Mouse (Mus musculus): Measurements from ENCODE around the gene Rbbp7. TPM values are rescaled to one million over a fixed set of nuclear protein-coding genes. Genes with fewer than 3 reads are reported as not detected.
A peak's percentile ranks its signal among the peaks of the same experiment; 100 is the strongest.

Gene Rbbp7
- total RNA-seq, 1 experiment, result 276 TPM

DNA sequence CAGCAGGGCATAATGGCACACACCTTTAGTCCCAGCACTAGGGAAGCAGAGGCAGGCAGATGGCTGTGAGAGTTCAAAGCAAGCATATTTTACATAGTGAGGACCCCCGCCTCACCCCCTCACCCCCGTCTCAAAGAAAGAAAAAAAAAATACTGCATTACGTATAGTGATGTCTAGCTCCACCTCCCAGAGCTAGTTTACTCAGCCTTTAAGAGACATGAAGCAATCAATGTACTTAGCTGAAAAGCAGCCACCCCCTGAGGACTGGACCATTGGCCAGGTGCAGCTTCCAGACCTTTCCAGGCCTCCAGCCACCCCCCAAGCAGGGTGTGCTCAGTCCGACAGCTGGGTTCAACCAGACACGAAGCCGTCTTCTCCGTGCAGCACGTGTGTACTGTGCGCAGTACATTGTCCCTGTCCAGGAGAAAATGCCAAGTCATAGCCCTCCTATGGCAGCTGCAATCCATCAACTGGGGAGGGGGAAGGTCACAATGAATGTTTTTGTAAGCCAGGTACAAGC lies 24.0 kb upstream of the Rbbp7 start:
- Histone ChIP-seq H3K9me3 (ENCODE audit: control insufficient read depth, insufficient read depth, low read depth, low read length) (no peaks in the 10 kb centered on the region), H3K4me1 (ENCODE audit: control insufficient read depth in 2 of 2, insufficient read depth in 2 of 2, low read length in 2 of 2, poor library complexity in 1 of 2) (peaks cover 1 to 5% of the 10 kb centered on the region in 2 experiments; a peak in 2 of 4 replicates), H3K36me3 (ENCODE audit: control insufficient read depth, insufficient read depth, low read length, poor library complexity, severe bottlenecking) (no peaks in the 10 kb centered on the region), H3K27ac (ENCODE audit: insufficient read depth, low read depth, low read length, poor library complexity, severe bottlenecking) (no peak overlapping the region), H3K9ac (ENCODE audit: insufficient read depth, low read depth, low read length, poor library complexity, severe bottlenecking) (no peak overlapping the region), H3K4me3 (ENCODE audit: insufficient read depth in 1 of 2, low read depth in 1 of 2, low read length in 2 of 2, poor library complexity in 1 of 2, severe bottlenecking in 1 of 2) (peak overlapping the region in 1 of 2 experiments; percentile 77; a peak in 2 of 4 replicates)
- no peak for DNase-seq (ENCODE audit: low read depth, low spot score)
- TF ChIP-seq HCFC1 (IDR thresholded peaks at IDR 0.05; ENCODE audit: borderline replicate concordance, insufficient read depth, low read length) (no peak), MAFK (IDR thresholded peaks at IDR 0.05; ENCODE audit: insufficient read depth, low read depth, low read length) (peak; percentile 78; the same call in 1 of the 2 replicates)
- in situ Hi-C loops (cut with MboI; ENCODE audit: low sequenced_read_pairs in 2 of 2, unreplicated experiment in 2 of 2), result no loop called here

DNA sequence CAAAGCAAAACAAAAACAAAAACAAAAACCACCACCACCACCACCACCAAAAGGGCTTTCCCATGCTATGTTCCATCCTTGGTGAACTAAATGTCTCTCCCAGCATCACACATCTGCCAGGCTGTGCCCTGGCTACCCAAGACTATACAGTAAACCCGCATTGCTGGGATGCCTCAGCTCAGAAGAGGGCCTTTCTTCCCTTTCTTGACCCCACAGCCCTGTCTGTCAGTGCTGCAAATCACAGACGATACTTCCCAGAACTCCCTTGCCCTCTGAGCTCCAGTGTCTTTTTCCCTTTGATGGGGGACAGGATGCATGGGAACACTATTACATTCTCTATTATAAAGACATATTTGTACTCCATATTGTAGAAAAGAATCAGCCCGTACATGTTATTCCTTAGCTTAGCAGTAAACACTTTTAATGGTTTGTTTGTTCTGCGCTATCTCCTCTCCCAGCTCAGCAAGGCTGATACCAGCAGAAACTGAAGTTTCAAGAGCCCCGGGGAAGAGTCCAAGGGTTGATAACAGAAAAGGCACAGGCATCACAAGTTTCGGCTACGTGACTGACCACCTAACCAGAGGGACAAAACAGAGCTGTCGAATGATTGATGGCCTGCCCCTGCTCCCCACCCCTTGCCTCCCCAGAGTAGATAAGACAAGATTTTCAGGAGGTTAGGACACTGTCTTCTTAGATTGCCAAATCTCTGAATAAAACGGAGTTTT lies 11.3 kb upstream of the Rbbp7 start:
- in situ Hi-C loops (cut with MboI; ENCODE audit: low sequenced_read_pairs in 2 of 2, unreplicated experiment in 2 of 2), result no loop called here
- H3K4me1 ChIP-seq (ENCODE audit: control insufficient read depth in 2 of 2, insufficient read depth in 2 of 2, low read length in 2 of 2, poor library complexity in 1 of 2), result no peaks in the 10 kb centered on the region
- H3K9me3 ChIP-seq (ENCODE audit: control insufficient read depth, insufficient read depth, low read depth, low read length), result no peaks in the 10 kb centered on the region
- no peak overlapping the region for H3K9ac ChIP-seq (ENCODE audit: insufficient read depth, low read depth, low read length, poor library complexity, severe bottlenecking)
- H3K36me3 ChIP-seq (ENCODE audit: control insufficient read depth, insufficient read depth, low read length, poor library complexity, severe bottlenecking), result no peaks in the 10 kb centered on the region
- H3K4me3 ChIP-seq (ENCODE audit: insufficient read depth in 1 of 2, low read depth in 1 of 2, low read length in 2 of 2, poor library complexity in 1 of 2, severe bottlenecking in 1 of 2), result no peak overlapping the region
- no peak for TF ChIP-seq HCFC1 (IDR thresholded peaks at IDR 0.05; ENCODE audit: borderline replicate concordance, insufficient read depth, low read length)
- TF ChIP-seq ZC3H11A (IDR thresholded peaks at IDR 0.05; ENCODE audit: borderline replicate concordance, low read depth, low read length), result no peak
- TF ChIP-seq MAFK (IDR thresholded peaks at IDR 0.05; ENCODE audit: insufficient read depth, low read depth, low read length), result no peak
- TF ChIP-seq ZNF384 (IDR thresholded peaks at IDR 0.05; ENCODE audit: low read depth, low read length), result no peak
- no peak for TF ChIP-seq CHD2 (IDR thresholded peaks at IDR 0.05; ENCODE audit: low read depth, low read length)
- DNase-seq (ENCODE audit: low read depth, low spot score), result no peak
- no peak overlapping the region for H3K27ac ChIP-seq (ENCODE audit: insufficient read depth, low read depth, low read length, poor library complexity, severe bottlenecking)

DNA sequence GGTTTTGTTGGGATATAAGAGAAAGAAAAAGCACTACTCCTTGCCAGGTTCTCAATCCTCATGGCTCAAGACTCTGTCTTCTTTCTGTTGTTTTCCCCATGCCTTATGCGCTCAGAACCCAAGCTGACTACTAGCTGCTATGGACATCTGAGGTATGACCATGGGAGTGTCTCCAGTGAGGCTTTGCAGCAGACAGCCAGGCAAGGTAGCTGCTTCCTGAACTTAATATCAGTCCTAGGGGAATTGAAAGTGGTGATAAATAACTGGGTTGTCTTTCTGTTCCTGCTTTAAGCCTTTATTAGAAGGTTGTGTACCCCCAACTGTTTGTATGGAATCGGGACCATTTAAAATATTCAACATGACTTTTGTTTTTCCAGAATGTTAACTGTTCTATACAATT lies 7.8 kb upstream of the Rbbp7 start:
- H3K36me3 ChIP-seq (ENCODE audit: control insufficient read depth, insufficient read depth, low read length, poor library complexity, severe bottlenecking), result no peaks in the 10 kb centered on the region
- peaks cover 2 to 4% of the 10 kb centered on the region in 2 experiments; a peak in 3 of 4 replicates for H3K4me1 ChIP-seq (ENCODE audit: control insufficient read depth in 2 of 2, insufficient read depth in 2 of 2, low read length in 2 of 2, poor library complexity in 1 of 2)
- H3K9ac ChIP-seq (ENCODE audit: insufficient read depth, low read depth, low read length, poor library complexity, severe bottlenecking), result no peak overlapping the region
- in situ Hi-C loops (cut with MboI; ENCODE audit: low sequenced_read_pairs in 2 of 2, unreplicated experiment in 2 of 2), result no loop called here
- H3K27ac ChIP-seq (ENCODE audit: insufficient read depth, low read depth, low read length, poor library complexity, severe bottlenecking), result no peak overlapping the region
- no peak overlapping the region for H3K4me3 ChIP-seq (ENCODE audit: insufficient read depth in 1 of 2, low read depth in 1 of 2, low read length in 2 of 2, poor library complexity in 1 of 2, severe bottlenecking in 1 of 2)
- H3K9me3 ChIP-seq (ENCODE audit: control insufficient read depth, insufficient read depth, low read depth, low read length), result no peaks in the 10 kb centered on the region
- no peak for DNase-seq (ENCODE audit: low read depth, low spot score)
- no peak for TF ChIP-seq ZNF384 (IDR thresholded peaks at IDR 0.05; ENCODE audit: low read depth, low read length)
- TF ChIP-seq CHD2 (IDR thresholded peaks at IDR 0.05; ENCODE audit: low read depth, low read length), result no peak
- no peak for TF ChIP-seq MAFK (IDR thresholded peaks at IDR 0.05; ENCODE audit: insufficient read depth, low read depth, low read length)
- TF ChIP-seq ZC3H11A (IDR thresholded peaks at IDR 0.05; ENCODE audit: borderline replicate concordance, low read depth, low read length), result no peak
- TF ChIP-seq HCFC1 (IDR thresholded peaks at IDR 0.05; ENCODE audit: borderline replicate concordance, insufficient read depth, low read length), result no peak

- no peak overlapping the region for H3K27ac ChIP-seq (ENCODE audit: insufficient read depth, low read depth, low read length, poor library complexity, severe bottlenecking)
- peaks cover 2 to 4% of the 10 kb centered on the region in 2 experiments; a peak in 3 of 4 replicates for H3K4me1 ChIP-seq (ENCODE audit: control insufficient read depth in 2 of 2, insufficient read depth in 2 of 2, low read length in 2 of 2, poor library complexity in 1 of 2)
- H3K9ac ChIP-seq (ENCODE audit: insufficient read depth, low read depth, low read length, poor library complexity, severe bottlenecking), result no peak overlapping the region
- in situ Hi-C loops (cut with MboI; ENCODE audit: low sequenced_read_pairs in 2 of 2, unreplicated experiment in 2 of 2), result no loop called here
- no peak for TF ChIP-seq ZNF384 (IDR thresholded peaks at IDR 0.05; ENCODE audit: low read depth, low read length)
- H3K36me3 ChIP-seq (ENCODE audit: control insufficient read depth, insufficient read depth, low read length, poor library complexity, severe bottlenecking), result no peaks in the 10 kb centered on the region
- DNase-seq (ENCODE audit: low read depth, low spot score), result no peak
- H3K9me3 ChIP-seq (ENCODE audit: control insufficient read depth, insufficient read depth, low read depth, low read length), result no peaks in the 10 kb centered on the region
- H3K4me3 ChIP-seq (ENCODE audit: insufficient read depth in 1 of 2, low read depth in 1 of 2, low read length in 2 of 2, poor library complexity in 1 of 2, severe bottlenecking in 1 of 2), result no peak overlapping the region
Measured at GRCm38 (mm10) chrX:162754314-162754713, 5.9 kb upstream of the Rbbp7 start.

GRCm38 (mm10) chrX:162756058-162756457 lies 4.1 kb upstream of the Rbbp7 start:
- Histone ChIP-seq H3K9ac (ENCODE audit: insufficient read depth, low read depth, low read length, poor library complexity, severe bottlenecking) (no peak overlapping the region), H3K9me3 (ENCODE audit: control insufficient read depth, insufficient read depth, low read depth, low read length) (no peaks in the 10 kb centered on the region), H3K4me3 (ENCODE audit: insufficient read depth in 1 of 2, low read depth in 1 of 2, low read length in 2 of 2, poor library complexity in 1 of 2, severe bottlenecking in 1 of 2) (no peak overlapping the region), H3K27ac (ENCODE audit: insufficient read depth, low read depth, low read length, poor library complexity, severe bottlenecking) (no peak overlapping the region), H3K36me3 (ENCODE audit: control insufficient read depth, insufficient read depth, low read length, poor library complexity, severe bottlenecking) (no peaks in the 10 kb centered on the region), H3K4me1 (ENCODE audit: control insufficient read depth in 2 of 2, insufficient read depth in 2 of 2, low read length in 2 of 2, poor library complexity in 1 of 2) (peaks cover 2 to 4% of the 10 kb centered on the region in 2 experiments; a peak in 3 of 4 replicates)
- in situ Hi-C loops (cut with MboI; ENCODE audit: low sequenced_read_pairs in 2 of 2, unreplicated experiment in 2 of 2), result no loop called here
- peak; percentile 47 for DNase-seq (ENCODE audit: low read depth, low spot score)
- TF ChIP-seq ZNF384 (IDR thresholded peaks at IDR 0.05; ENCODE audit: low read depth, low read length) (no peak), CHD2 (IDR thresholded peaks at IDR 0.05; ENCODE audit: low read depth, low read length) (no peak), MAFK (IDR thresholded peaks at IDR 0.05; ENCODE audit: insufficient read depth, low read depth, low read length) (no peak), ZC3H11A (IDR thresholded peaks at IDR 0.05; ENCODE audit: borderline replicate concordance, low read depth, low read length) (no peak), HCFC1 (IDR thresholded peaks at IDR 0.05; ENCODE audit: borderline replicate concordance, insufficient read depth, low read length) (no peak)

Data from ES-E14 (cell line).